Mouse (Mus musculus) kidney, postnatal 4 days (tissue): ENCODE results near the gene Krtdap.
"Not testable (repeated sequence)": the region's sequence is repeated elsewhere in the genome, so short reads cannot be mapped to it uniquely, and the experiment has no call there.

Source experiments
- DNase-seq, 2 experiments: peaks; one replicate each; pipeline ENCODE4 v3.0.0; 2021; ENCODE audit warnings: mixed read lengths in 2 of 2

Gene Krtdap

GRCm38 (mm10) chr7:30787377-30788022, at the start of gene Krtdap:
Gene Krtdap (plus strand): TSS chr7:30787896.
- DNase-seq: no peak

GRCm38 (mm10) chr7:30742570-30742969, 45.1 kb upstream of the Krtdap start:
- not testable (repeated sequence) for DNase-seq

- DNase-seq: not testable (repeated sequence)
These were observed 44.1 kb upstream of the Krtdap start, which contains the start of gene Gapdhs for GRCm38 (mm10) chr7:30743617-30744016. Gene Gapdhs (minus strand): TSS chr7:30743681.

- DNase-seq: peak; percentile 66 to 72
These were observed 43.6 kb upstream of the Krtdap start for GRCm38 (mm10) chr7:30744022-30744598.

GRCm38 (mm10) chr7:30747525-30748204, 40.0 kb upstream of the Krtdap start:
- DNase-seq: no peak

GRCm38 (mm10) chr7:30749824-30750606, 37.7 kb upstream of the Krtdap start:
- DNase-seq: peak; percentile 37 to 58

GRCm38 (mm10) chr7:30751086-30751669, 36.5 kb upstream of the Krtdap start, which contains the start of gene Sbsn:
Gene Sbsn (plus strand): TSS chr7:30751471.
- peak in 1 of 2 experiments; percentile 8 for DNase-seq

- DNase-seq: no peak
These were observed 30.7 kb upstream of the Krtdap start for GRCm38 (mm10) chr7:30757001-30757400.

GRCm38 (mm10) chr7:30758853-30759252, 28.8 kb upstream of the Krtdap start:
- DNase-seq: peak; percentile 72

GRCm38 (mm10) chr7:30761769-30762352, 25.8 kb upstream of the Krtdap start:
- no peak for DNase-seq

- no peak for DNase-seq
These were observed 24.2 kb upstream of the Krtdap start, which contains the start of gene Dmkn for GRCm38 (mm10) chr7:30763456-30763855. Gene Dmkn (plus strand): TSS chr7:30763756.

- DNase-seq: no peak
These were observed 22.5 kb upstream of the Krtdap start for GRCm38 (mm10) chr7:30765173-30765572.

GRCm38 (mm10) chr7:30766408-30766807, 21.3 kb upstream of the Krtdap start:
- no peak for DNase-seq

- DNase-seq: peak in 1 of 2 experiments; percentile 7
These were observed 18.5 kb upstream of the Krtdap start for GRCm38 (mm10) chr7:30769236-30769635.

- no peak for DNase-seq
These were observed 11.6 kb upstream of the Krtdap start for GRCm38 (mm10) chr7:30776104-30776503.

GRCm38 (mm10) chr7:30777081-30777579, 10.6 kb upstream of the Krtdap start:
- DNase-seq: no peak

- no peak for DNase-seq
These were observed 9.8 kb upstream of the Krtdap start for GRCm38 (mm10) chr7:30777911-30778310.

GRCm38 (mm10) chr7:30781792-30782191, 5.9 kb upstream of the Krtdap start:
- DNase-seq: no peak

- DNase-seq: no peak
These were observed 5.0 kb upstream of the Krtdap start for GRCm38 (mm10) chr7:30782658-30783057.

GRCm38 (mm10) chr7:30785154-30785553, 2.5 kb upstream of the Krtdap start:
- no peak for DNase-seq

GRCm38 (mm10) chr7:30785721-30786546, 1.8 kb upstream of the Krtdap start:
- DNase-seq: no peak
